Mouse (Mus musculus): ENCODE measurements around the gene Lnpep. TPM values are rescaled to one million over a fixed set of nuclear protein-coding genes. Genes with fewer than 3 reads are reported as not detected.

Lnpep gene
- polyA plus RNA-seq, 1 experiment from 2014 or later, result 8.8 TPM

DNA sequence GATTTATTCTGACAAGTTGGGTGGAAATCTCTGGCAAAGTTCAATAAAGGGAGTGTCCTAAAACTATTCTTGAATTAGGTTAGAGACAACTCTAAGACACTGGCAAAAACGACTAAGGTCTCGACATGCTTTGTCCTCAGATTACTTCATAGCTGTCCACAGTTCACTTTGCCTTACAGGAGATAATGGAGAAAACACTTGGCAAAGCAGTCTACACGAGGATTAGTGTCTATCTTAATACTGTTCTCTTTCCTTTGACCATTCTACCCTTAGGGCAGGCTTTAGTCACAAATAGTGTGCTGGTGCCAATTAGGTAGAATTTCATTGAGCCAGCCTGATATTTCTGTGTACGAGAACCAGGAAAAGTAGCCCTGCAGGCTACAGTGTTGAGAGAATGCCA lies 22.5 kb downstream of the Lnpep start:
- Histone ChIP-seq H3K36me3 (ENCODE audit: control insufficient read depth, insufficient read depth, low read length) (no peaks in the 10 kb centered on the region), H3K9ac (ENCODE audit: low read depth, low read length) (no peak overlapping the region), H3K4me1 (ENCODE audit: control insufficient read depth, insufficient read depth, low read length) (peaks cover 15% of the 10 kb centered on the region), H3K27me3 (replicated peaks; ENCODE audit: control insufficient read depth, insufficient read depth, low read length) (no peaks in the 10 kb centered on the region), H3K4me3 (ENCODE audit: low read depth, low read length) (no peak overlapping the region), H3K27ac (replicated peaks; ENCODE audit: low read depth, low read length) (no peak overlapping the region), H3K9me3 (ENCODE audit: control insufficient read depth, low read length) (no peaks in the 10 kb centered on the region), H3K4me2 (ENCODE audit: low read depth, low read length) (no peak overlapping the region)
- DNase-seq (ENCODE audit: low spot score) (no peak), ATAC-seq (ENCODE audit: low read depth) (no peak)
- 50% methylated on average over 4 of the region's 4 CpGs for WGBS

DNA sequence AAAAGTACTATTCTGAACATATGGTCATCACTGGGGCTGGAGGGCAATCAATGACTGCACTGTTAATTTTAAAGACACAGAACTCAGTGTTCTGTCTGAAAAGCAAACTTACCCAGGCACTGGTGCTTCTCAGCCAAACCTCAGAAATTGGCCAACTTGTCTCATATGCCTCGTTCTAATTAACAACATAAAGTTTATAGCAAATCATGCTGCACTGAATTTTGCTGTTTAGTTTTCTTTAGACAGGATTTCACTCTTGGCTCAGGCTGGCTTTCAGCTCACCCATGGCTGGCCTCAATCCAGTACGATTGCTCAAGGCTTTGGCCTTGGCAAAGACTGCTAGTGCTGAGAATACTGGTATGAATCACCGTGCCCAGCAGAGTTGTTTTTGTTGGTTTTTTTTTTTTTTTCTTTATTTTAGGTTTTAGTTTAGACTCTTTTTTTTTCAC lies 24.0 kb downstream of the Lnpep start:
- H3K4me1 ChIP-seq (ENCODE audit: control insufficient read depth, insufficient read depth, low read length), result peaks cover 15% of the 10 kb centered on the region
- no peak overlapping the region for H3K4me3 ChIP-seq (ENCODE audit: low read depth, low read length)
- no peaks in the 10 kb centered on the region for H3K27me3 ChIP-seq (replicated peaks; ENCODE audit: control insufficient read depth, insufficient read depth, low read length)
- H3K4me2 ChIP-seq (ENCODE audit: low read depth, low read length), result no peak overlapping the region
- H3K9ac ChIP-seq (ENCODE audit: low read depth, low read length), result no peak overlapping the region
- ATAC-seq (ENCODE audit: low read depth), result peak; percentile 78
- peak overlapping the region; percentile 67; the same call in 1 of the 2 replicates for H3K27ac ChIP-seq (replicated peaks; ENCODE audit: low read depth, low read length)
- peak; percentile 93 for DNase-seq (ENCODE audit: low spot score)
- H3K36me3 ChIP-seq (ENCODE audit: control insufficient read depth, insufficient read depth, low read length), result no peaks in the 10 kb centered on the region
- 37% methylated on average over 3 of the region's 3 CpGs for WGBS
- no peaks in the 10 kb centered on the region for H3K9me3 ChIP-seq (ENCODE audit: control insufficient read depth, low read length)

DNA sequence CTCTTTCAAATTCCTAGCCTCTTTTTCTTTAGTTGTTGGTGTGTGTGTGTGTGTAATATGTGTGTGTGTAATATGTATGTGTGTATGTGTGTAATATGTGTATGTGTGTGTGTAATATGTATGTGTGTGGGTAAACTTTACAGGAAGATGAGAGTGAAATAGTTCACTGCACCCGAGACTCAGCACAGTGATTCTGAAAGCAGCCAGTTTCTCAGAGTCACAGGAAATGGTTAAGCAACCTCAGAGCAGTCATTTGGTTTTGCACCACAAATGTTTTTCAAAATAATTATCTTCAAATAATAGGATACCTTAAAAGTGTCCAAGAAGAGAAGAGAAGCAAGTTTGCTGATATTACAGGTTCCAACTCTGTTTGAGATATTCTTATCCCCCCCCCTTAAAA lies 24.8 kb downstream of the Lnpep start:
- H3K36me3 ChIP-seq (ENCODE audit: control insufficient read depth, insufficient read depth, low read length), result no peaks in the 10 kb centered on the region
- ATAC-seq (ENCODE audit: low read depth) (no peak), DNase-seq (ENCODE audit: low spot score) (no peak)
- H3K9ac ChIP-seq (ENCODE audit: low read depth, low read length), result no peak overlapping the region
- WGBS, result 42% methylated on average over 1 of the region's 1 CpGs
- no peak overlapping the region for H3K4me2 ChIP-seq (ENCODE audit: low read depth, low read length)
- peaks cover 15% of the 10 kb centered on the region for H3K4me1 ChIP-seq (ENCODE audit: control insufficient read depth, insufficient read depth, low read length)
- no peaks in the 10 kb centered on the region for H3K27me3 ChIP-seq (replicated peaks; ENCODE audit: control insufficient read depth, insufficient read depth, low read length)
- 0 out of 2 replicates have a peak overlapping the region, but pooled peaks have one; percentile 15 for H3K27ac ChIP-seq (replicated peaks; ENCODE audit: low read depth, low read length)
- no peaks in the 10 kb centered on the region for H3K9me3 ChIP-seq (ENCODE audit: control insufficient read depth, low read length)
- no peak overlapping the region for H3K4me3 ChIP-seq (ENCODE audit: low read depth, low read length)

DNA sequence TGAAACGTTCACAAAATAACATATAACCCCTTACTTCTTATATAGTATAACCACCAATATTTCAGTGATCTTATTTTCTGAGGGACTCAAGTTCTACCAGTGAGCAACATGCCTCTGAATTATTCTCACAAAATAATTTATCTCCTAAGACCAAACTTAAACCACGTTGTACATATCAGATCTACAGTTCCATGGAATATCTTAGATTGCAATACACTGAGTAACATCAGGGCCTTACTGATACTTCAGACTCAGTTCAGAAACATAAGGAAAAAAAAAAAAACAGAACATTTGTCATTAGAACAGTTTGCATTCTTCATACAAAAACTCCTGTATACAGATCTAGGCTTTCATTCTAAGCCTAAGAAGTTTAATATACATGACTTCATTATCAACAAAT lies 26.5 kb downstream of the Lnpep start:
- H3K4me3 ChIP-seq (ENCODE audit: low read depth, low read length), result no peak overlapping the region
- ATAC-seq (ENCODE audit: low read depth) (no peak), DNase-seq (ENCODE audit: low spot score) (no peak)
- peaks cover 15% of the 10 kb centered on the region for H3K4me1 ChIP-seq (ENCODE audit: control insufficient read depth, insufficient read depth, low read length)
- no peak overlapping the region for H3K9ac ChIP-seq (ENCODE audit: low read depth, low read length)
- H3K27me3 ChIP-seq (replicated peaks; ENCODE audit: control insufficient read depth, insufficient read depth, low read length), result no peaks in the 10 kb centered on the region
- WGBS, result 93% methylated on average over 2 of the region's 2 CpGs
- no peaks in the 10 kb centered on the region for H3K9me3 ChIP-seq (ENCODE audit: control insufficient read depth, low read length)
- no peaks in the 10 kb centered on the region for H3K36me3 ChIP-seq (ENCODE audit: control insufficient read depth, insufficient read depth, low read length)
- no peak overlapping the region for H3K4me2 ChIP-seq (ENCODE audit: low read depth, low read length)
- no peak overlapping the region for H3K27ac ChIP-seq (replicated peaks; ENCODE audit: low read depth, low read length)

DNA sequence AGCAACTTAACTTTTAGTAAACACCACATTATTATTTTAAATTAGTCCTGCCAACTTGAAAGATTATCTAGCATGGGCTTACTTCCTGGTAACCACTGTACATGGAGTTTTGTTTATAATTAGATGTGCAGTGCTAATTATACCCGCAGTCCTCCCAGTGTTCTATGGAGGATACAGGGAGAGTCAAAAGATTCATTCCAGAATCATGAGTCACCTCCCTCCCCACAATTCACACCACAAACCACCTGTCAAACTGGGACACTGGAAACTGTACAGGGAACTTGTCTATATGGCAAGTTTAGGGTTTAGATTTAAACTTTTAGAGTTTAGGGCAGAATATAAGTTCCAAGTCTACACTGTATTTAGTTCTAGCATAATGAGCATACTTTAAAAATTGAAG lies 31.9 kb downstream of the Lnpep start:
- Histone ChIP-seq H3K9me3 (ENCODE audit: control insufficient read depth, low read length) (no peaks in the 10 kb centered on the region), H3K4me1 (ENCODE audit: control insufficient read depth, insufficient read depth, low read length) (no peaks in the 10 kb centered on the region), H3K27ac (replicated peaks; ENCODE audit: low read depth, low read length) (no peak overlapping the region), H3K27me3 (replicated peaks; ENCODE audit: control insufficient read depth, insufficient read depth, low read length) (no peaks in the 10 kb centered on the region), H3K4me2 (ENCODE audit: low read depth, low read length) (no peak overlapping the region), H3K9ac (ENCODE audit: low read depth, low read length) (no peak overlapping the region), H3K4me3 (ENCODE audit: low read depth, low read length) (no peak overlapping the region), H3K36me3 (ENCODE audit: control insufficient read depth, insufficient read depth, low read length) (no peaks in the 10 kb centered on the region)
- WGBS, result 77% methylated on average over 1 of the region's 1 CpGs
- ATAC-seq (ENCODE audit: low read depth) (no peak), DNase-seq (ENCODE audit: low spot score) (peak; percentile 26)

DNA sequence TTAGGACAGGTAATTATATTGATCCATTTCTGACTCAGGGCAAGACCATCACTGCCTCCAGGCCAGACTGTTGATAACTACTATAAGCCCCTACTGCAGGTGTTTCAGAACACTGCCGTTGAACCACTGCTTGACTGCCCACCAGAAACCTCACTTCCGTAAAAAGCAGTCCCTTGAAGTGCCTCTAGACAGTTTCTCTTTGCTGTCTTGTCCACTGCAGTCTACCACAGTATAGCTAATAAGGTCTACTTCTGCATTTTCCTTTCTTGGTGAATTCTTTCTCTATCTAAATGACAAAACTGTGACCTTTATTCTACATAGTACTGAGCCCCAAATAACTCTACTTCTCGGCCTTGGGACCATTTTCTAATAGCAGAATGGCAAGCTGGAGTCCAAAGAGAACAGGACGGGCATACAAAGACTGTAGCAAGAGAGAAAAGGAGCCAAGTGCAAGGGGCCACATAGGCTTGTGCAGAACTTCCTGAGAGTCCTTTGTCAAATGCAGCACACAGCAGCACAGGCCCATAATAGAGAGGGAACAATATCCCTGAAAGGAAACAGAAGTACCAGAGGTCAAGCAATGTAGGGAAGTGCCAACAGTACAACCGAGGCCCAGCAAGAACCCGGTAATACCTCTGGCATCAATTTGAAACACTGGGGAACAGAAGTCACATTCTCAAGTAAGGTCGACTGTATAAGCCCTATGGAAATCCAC lies 37.4 kb downstream of the Lnpep start:
- no peak overlapping the region for H3K27ac ChIP-seq (replicated peaks; ENCODE audit: low read depth, low read length)
- H3K9me3 ChIP-seq (ENCODE audit: control insufficient read depth, low read length), result no peaks in the 10 kb centered on the region
- no peak overlapping the region for H3K4me3 ChIP-seq (ENCODE audit: low read depth, low read length)
- no peak for DNase-seq (ENCODE audit: low spot score)
- ATAC-seq (ENCODE audit: low read depth), result no peak
- no peaks in the 10 kb centered on the region for H3K4me1 ChIP-seq (ENCODE audit: control insufficient read depth, insufficient read depth, low read length)
- 83% methylated on average over 7 of the region's 7 CpGs for WGBS
- no peaks in the 10 kb centered on the region for H3K27me3 ChIP-seq (replicated peaks; ENCODE audit: control insufficient read depth, insufficient read depth, low read length)
- no peak overlapping the region for H3K4me2 ChIP-seq (ENCODE audit: low read depth, low read length)
- no peaks in the 10 kb centered on the region for H3K36me3 ChIP-seq (ENCODE audit: control insufficient read depth, insufficient read depth, low read length)
- H3K9ac ChIP-seq (ENCODE audit: low read depth, low read length), result no peak overlapping the region

DNA sequence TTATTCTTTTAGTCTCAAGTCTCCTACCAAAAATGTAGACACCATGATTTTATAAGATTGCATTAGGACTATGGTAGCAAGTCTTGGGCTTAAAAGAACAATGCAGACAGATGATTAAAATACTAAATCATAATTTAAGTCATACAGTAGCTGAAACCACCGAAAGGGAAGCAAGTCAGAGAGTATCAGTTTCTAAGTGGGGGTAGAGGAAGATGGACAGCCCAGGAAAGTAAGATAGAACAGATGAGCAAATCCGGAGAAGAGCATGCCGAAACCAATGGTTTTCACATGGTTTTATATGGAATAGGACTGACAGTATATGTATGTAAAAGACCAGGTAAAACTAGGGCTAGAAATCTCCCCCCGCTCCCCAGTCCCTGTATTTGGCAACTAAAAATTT lies 39.7 kb downstream of the Lnpep start:
- no peaks in the 10 kb centered on the region for H3K36me3 ChIP-seq (ENCODE audit: control insufficient read depth, insufficient read depth, low read length)
- H3K9me3 ChIP-seq (ENCODE audit: control insufficient read depth, low read length), result no peaks in the 10 kb centered on the region
- ATAC-seq (ENCODE audit: low read depth) (no peak), DNase-seq (ENCODE audit: low spot score) (no peak)
- WGBS, result 81% methylated on average over 4 of the region's 4 CpGs
- H3K27ac ChIP-seq (replicated peaks; ENCODE audit: low read depth, low read length), result no peak overlapping the region
- no peak overlapping the region for H3K4me3 ChIP-seq (ENCODE audit: low read depth, low read length)
- H3K27me3 ChIP-seq (replicated peaks; ENCODE audit: control insufficient read depth, insufficient read depth, low read length), result no peaks in the 10 kb centered on the region
- H3K4me2 ChIP-seq (ENCODE audit: low read depth, low read length), result no peak overlapping the region
- no peak overlapping the region for H3K9ac ChIP-seq (ENCODE audit: low read depth, low read length)
- H3K4me1 ChIP-seq (ENCODE audit: control insufficient read depth, insufficient read depth, low read length), result no peaks in the 10 kb centered on the region

DNA sequence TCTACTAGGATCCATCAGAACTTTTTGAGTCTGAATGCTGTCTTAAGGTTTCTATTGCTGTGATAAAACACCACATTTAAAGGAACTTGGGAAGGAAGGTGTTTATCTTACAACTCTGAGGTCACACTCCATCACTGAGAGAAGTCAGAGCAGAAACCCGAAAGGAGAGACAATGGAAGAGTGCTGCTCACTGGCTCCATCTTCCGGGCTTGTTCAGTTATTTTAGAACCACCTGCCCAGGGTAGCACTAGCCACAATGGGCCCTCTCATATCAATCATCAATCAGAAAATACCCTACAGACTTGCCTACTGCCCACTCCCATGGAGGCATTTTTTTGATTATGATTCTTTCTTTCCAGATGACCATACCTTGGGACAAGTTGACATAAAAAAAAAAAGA lies 41.0 kb downstream of the Lnpep start:
- ATAC-seq (ENCODE audit: low read depth) (no peak), DNase-seq (ENCODE audit: low spot score) (no peak)
- no peaks in the 10 kb centered on the region for H3K27me3 ChIP-seq (replicated peaks; ENCODE audit: control insufficient read depth, insufficient read depth, low read length)
- no peak overlapping the region for H3K9ac ChIP-seq (ENCODE audit: low read depth, low read length)
- no peak overlapping the region for H3K4me2 ChIP-seq (ENCODE audit: low read depth, low read length)
- WGBS, result 61% methylated on average over 2 of the region's 2 CpGs
- H3K4me3 ChIP-seq (ENCODE audit: low read depth, low read length), result no peak overlapping the region
- peaks cover 3% of the 10 kb centered on the region for H3K36me3 ChIP-seq (ENCODE audit: control insufficient read depth, insufficient read depth, low read length)
- H3K9me3 ChIP-seq (ENCODE audit: control insufficient read depth, low read length), result no peaks in the 10 kb centered on the region
- no peak overlapping the region for H3K27ac ChIP-seq (replicated peaks; ENCODE audit: low read depth, low read length)
- no peaks in the 10 kb centered on the region for H3K4me1 ChIP-seq (ENCODE audit: control insufficient read depth, insufficient read depth, low read length)

DNA sequence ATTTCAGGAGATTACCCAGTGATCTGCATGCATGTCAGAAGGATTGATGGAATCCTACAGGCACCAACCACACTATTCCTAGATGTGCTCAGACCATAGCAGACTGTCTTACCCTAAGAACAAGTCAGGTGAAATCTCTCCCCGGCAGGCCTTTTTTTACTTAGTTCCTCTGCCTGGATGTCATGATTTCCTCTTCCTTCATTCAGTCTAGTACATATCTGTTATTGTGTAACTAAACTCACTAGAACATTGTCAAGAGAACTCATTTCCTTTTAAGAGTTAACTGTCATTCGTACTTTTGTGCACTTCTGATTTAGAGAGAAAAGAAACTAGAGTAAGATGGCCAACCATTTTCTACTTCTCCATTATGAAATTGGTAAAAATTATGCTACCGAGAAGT lies 43.6 kb downstream of the Lnpep start:
- no peak overlapping the region for H3K4me2 ChIP-seq (ENCODE audit: low read depth, low read length)
- H3K9me3 ChIP-seq (ENCODE audit: control insufficient read depth, low read length), result no peaks in the 10 kb centered on the region
- DNase-seq (ENCODE audit: low spot score) (no peak), ATAC-seq (ENCODE audit: low read depth) (no peak)
- peaks cover 12% of the 10 kb centered on the region for H3K36me3 ChIP-seq (ENCODE audit: control insufficient read depth, insufficient read depth, low read length)
- 92% methylated on average over 3 of the region's 3 CpGs for WGBS
- no peaks in the 10 kb centered on the region for H3K27me3 ChIP-seq (replicated peaks; ENCODE audit: control insufficient read depth, insufficient read depth, low read length)
- no peak overlapping the region for H3K9ac ChIP-seq (ENCODE audit: low read depth, low read length)
- no peaks in the 10 kb centered on the region for H3K4me1 ChIP-seq (ENCODE audit: control insufficient read depth, insufficient read depth, low read length)
- H3K4me3 ChIP-seq (ENCODE audit: low read depth, low read length), result no peak overlapping the region
- H3K27ac ChIP-seq (replicated peaks; ENCODE audit: low read depth, low read length), result no peak overlapping the region

Data from embryonic facial prominence, embryonic 14.5 days (tissue).